ENCODE assay signal across 39 mouse cellular contexts in genomic region chr6:122969048-122969447, GRCm38 (mm10). TPM values are rescaled to one million over a fixed set of nuclear protein-coding genes. Genes with fewer than 3 reads are reported as not detected.
"Had no signal": no experiment of that assay in that cellular context is flagged by ENCODE, and none has a peak within 500 bp of the region (broad histone marks: within the 10 kb centered on the region; RNA-seq: fewer than 3 reads in every experiment).

No protein-coding gene starts in this region.

- H3K4me1 ChIP-seq: hindbrain, embryonic 10.5 days; hindbrain, embryonic 12.5 days; intestine, embryonic 15.5 days; kidney, embryonic 15.5 days; limb, embryonic 10.5 days; limb, embryonic 12.5 days had no signal

- DNase-seq: gastrocnemius, postnatal 14 days; gastrocnemius, postnatal 36 days; heart, adult 2 months; heart, postnatal 10 days; heart, postnatal 4 days; kidney, adult 11 months; kidney, adult 2 months; kidney, adult 9 months; kidney, postnatal 14 days; kidney, postnatal 36 days; layer of hippocampus, adult 9-11 months; layer of hippocampus, postnatal 36 days; liver had no signal

- H3K27me3 ChIP-seq: hindbrain, embryonic 12.5 days; intestine, embryonic 15.5 days; kidney, embryonic 15.5 days; limb, embryonic 12.5 days had no signal

- H3K36me3 ChIP-seq: hindbrain, embryonic 10.5 days; hindbrain, embryonic 12.5 days; intestine, embryonic 15.5 days; kidney, embryonic 15.5 days; limb, embryonic 10.5 days; limb, embryonic 12.5 days had no signal

- H3K4me3 ChIP-seq: heart, adult 2 months; hindbrain, embryonic 10.5 days; hindbrain, embryonic 12.5 days; intestine, embryonic 15.5 days; kidney, embryonic 15.5 days; limb, embryonic 10.5 days; limb, embryonic 12.5 days had no signal

- H3K27ac ChIP-seq: heart, adult 2 months; hindbrain, embryonic 10.5 days; hindbrain, embryonic 12.5 days; hindbrain, embryonic 14.5 days; intestine, embryonic 15.5 days; kidney, embryonic 15.5 days; kidney, postnatal 0 days; limb, embryonic 10.5 days; limb, embryonic 12.5 days had no signal

- H3K9me3 ChIP-seq: hindbrain, embryonic 10.5 days; intestine, embryonic 15.5 days; kidney, embryonic 15.5 days; limb, embryonic 10.5 days; limb, embryonic 12.5 days had no signal

- ATAC-seq: hindbrain, embryonic 16.5 days; inflammation-experienced regulatory T-cells, adult 6 months; intestine, embryonic 15.5 days had no signal

- H3K4me2 ChIP-seq: heart, embryonic 11.5 days; hindbrain, embryonic 12.5 days; hindbrain, embryonic 14.5 days; intestine, embryonic 15.5 days; kidney, embryonic 15.5 days; limb, embryonic 12.5 days; liver, embryonic 11.5 days had no signal

- H3K9ac ChIP-seq: hindbrain, embryonic 12.5 days; hindbrain, embryonic 14.5 days; intestine, embryonic 15.5 days; kidney, embryonic 15.5 days; limb, embryonic 12.5 days had no signal

RNA-seq across cellular contexts. Expression of gene Clec4a4, which starts 21.1 kb away (rescaled TPM):
- total RNA-seq: gastrocnemius, adult 18-20 months; gastrocnemius, adult 8-10 months; gastrocnemius, postnatal 14 days; gastrocnemius, postnatal 36 days; heart, adult 2 months; heart, postnatal 10 days; heart, postnatal 25 days; heart, postnatal 4 days; layer of hippocampus, adult 18-20 months; layer of hippocampus, adult 8-10 months; layer of hippocampus, postnatal 14 days; layer of hippocampus, postnatal 36 days; left cerebral cortex, adult 18-20 months; left cerebral cortex, adult 8-10 months; left cerebral cortex, postnatal 14 days; left cerebral cortex, postnatal 36 days had no signal
- polyA plus RNA-seq: gonadal fat pad, adult 2 months; heart, adult 2 months; heart, embryonic 11.5 days; heart, embryonic 14.5 days; heart, embryonic 16.5 days; hindbrain, embryonic 10.5 days; hindbrain, embryonic 12.5 days; hindbrain, embryonic 14.5 days; hindbrain, embryonic 16.5 days; intestine, embryonic 15.5 days; kidney, adult 2 months; kidney, embryonic 15.5 days; kidney, postnatal 0 days; limb, embryonic 10.5 days; limb, embryonic 12.5 days; limb, embryonic 14.5 days had no signal
